Mouse (Mus musculus) ES-E14 (cell line): Measurements from ENCODE around the gene Fblim1. TPM values are rescaled to one million over a fixed set of nuclear protein-coding genes. Genes with fewer than 3 reads are reported as not detected.

Source experiments
- DNase-seq: peaks from one replicate; pipeline ENCODE4 v3.0.0-alpha.2; 2013; ENCODE audit warnings: low read depth, low spot score
- H3K27ac ChIP-seq: 2 replicates; pipeline ENCODE4 v1.5.1; 2012; ENCODE audit warnings: low read depth, mild to moderate bottlenecking, low read length, moderate library complexity, mixed read lengths; ENCODE audit not compliant: poor library complexity, insufficient read depth, severe bottlenecking
- H3K36me3 ChIP-seq: 2 replicates; pipeline ENCODE4 v1.6.1; 2012; ENCODE audit warnings: mild to moderate bottlenecking, low read length, moderate library complexity, mixed read lengths; ENCODE audit not compliant: control insufficient read depth, poor library complexity, insufficient read depth, severe bottlenecking
- H3K4me1 ChIP-seq, 2 experiments: fragments of 150-350 bp in 1 of 2; sonication (generic) in 1 of 2; 2 replicates each; pipeline ENCODE4 v1.6.1; 2012; ENCODE audit warnings: low read length in 2 of 2, mild to moderate bottlenecking in 1 of 2, mixed read lengths in 1 of 2; ENCODE audit not compliant: control insufficient read depth in 2 of 2, insufficient read depth in 2 of 2, poor library complexity in 1 of 2
- H3K4me3 ChIP-seq, 2 experiments: fragments of 150-350 bp in 1 of 2; sonication (generic) in 1 of 2; 2 replicates each; pipeline ENCODE4 v1.5.1; 2012; ENCODE audit warnings: low read length in 2 of 2, low read depth in 1 of 2, mild to moderate bottlenecking in 1 of 2, mixed read lengths in 1 of 2; ENCODE audit not compliant: insufficient read depth in 1 of 2, poor library complexity in 1 of 2, severe bottlenecking in 1 of 2
- H3K9ac ChIP-seq: 2 replicates; pipeline ENCODE4 v1.6.1; 2012; ENCODE audit warnings: low read depth, mild to moderate bottlenecking, low read length, mixed read lengths; ENCODE audit not compliant: poor library complexity, insufficient read depth, severe bottlenecking
- H3K9me3 ChIP-seq: fragments of 150-350 bp; sonication (generic); 2 replicates; pipeline ENCODE4 v1.6.1; 2012; ENCODE audit warnings: low read depth, mild to moderate bottlenecking, low read length; ENCODE audit not compliant: control insufficient read depth, insufficient read depth
- CHD2 ChIP-seq: IDR thresholded peaks from 2 replicates; pipeline ENCODE4 v1.6.1; 2014; ENCODE audit warnings: mild to moderate bottlenecking, low read depth, low read length, inconsistent platforms
- HCFC1 ChIP-seq: IDR thresholded peaks from 2 replicates; pipeline ENCODE4 v1.6.1; 2012; ENCODE audit warnings: low read length, inconsistent platforms, borderline replicate concordance; ENCODE audit not compliant: insufficient read depth
- MAFK ChIP-seq: IDR thresholded peaks from 2 replicates; pipeline ENCODE4 v1.6.1; 2014; ENCODE audit warnings: mild to moderate bottlenecking, low read depth, low read length, inconsistent platforms; ENCODE audit not compliant: insufficient read depth
- ZC3H11A ChIP-seq: IDR thresholded peaks from 2 replicates; pipeline ENCODE4 v1.6.1; 2012; ENCODE audit warnings: low read depth, mild to moderate bottlenecking, inconsistent platforms, low read length, borderline replicate concordance
- ZNF384 ChIP-seq: IDR thresholded peaks from 2 replicates; pipeline ENCODE4 v1.6.1; 2012; ENCODE audit warnings: low read depth, low read length, inconsistent platforms
- in situ Hi-C, 2 experiments: fragments of 600-800 bp; cut with MboI; formaldehyde crosslinking; loops; one replicate each; pipeline ENCODE4 v1.15.1; 2025; ENCODE audit warnings: low sequenced_read_pairs in 2 of 2, inconsistent platforms in 1 of 2; ENCODE audit not compliant: unreplicated experiment in 2 of 2
- total RNA-seq: library from RNA; depleted of rRNA; stranded (reverse); fragments of 300-350 nt; gene quantifications from 2 replicates; pipeline ENCODE4 v1.2.3, GENCODE M21; 2012

The Fblim1 gene
- total RNA-seq, 1 experiment, result 71.3 TPM

GRCm38 (mm10) chr4:141618565-141619243 is 12.8 kb upstream of the Fblim1 start, which contains the start of gene Tmem82:
TSS of gene Tmem82 (minus strand) at chr4:141618633.
- peak within 1 kb of the TSS; percentile 27; the same call in 1 of the 2 replicates for H3K27ac ChIP-seq

GRCm38 (mm10) chr4:141617863-141618564 is 12.1 kb upstream of the Fblim1 start:
- peak overlapping the region; percentile 27; the same call in 1 of the 2 replicates for H3K27ac ChIP-seq

More at GRCm38 (mm10) chr4:141618565-141619243, 12.8 kb upstream of the Fblim1 start, which contains the start of gene Tmem82:
- in situ Hi-C loops, result no loop called here
- TF ChIP-seq MAFK (no peak), HCFC1 (no peak), ZNF384 (peak; percentile 96), ZC3H11A (0 out of 2 replicates have a peak, but pooled peaks have one; percentile 7)
- peak within 1 kb of the TSS; percentile 64 to 72 for H3K4me3 ChIP-seq
- H3K9me3 ChIP-seq, result no peaks in the 10 kb centered on the region
- peaks cover 0 to 11% of the 10 kb centered on the region in 2 experiments; a peak in 2 of 4 replicates for H3K4me1 ChIP-seq
- DNase-seq, result no peak
- H3K9ac ChIP-seq, result peak within 1 kb of the TSS; percentile 76
- H3K36me3 ChIP-seq, result peaks cover 2% of the 10 kb centered on the region; the same call in 1 of the 2 replicates

GRCm38 (mm10) chr4:141617299-141617698 is 11.4 kb upstream of the Fblim1 start:
- Histone ChIP-seq H3K4me1 (peaks cover 0 to 9% of the 10 kb centered on the region in 2 experiments; a peak in 1 of 4 replicates), H3K9me3 (no peaks in the 10 kb centered on the region), H3K9ac (peak overlapping the region; percentile 76), H3K36me3 (peaks cover 2% of the 10 kb centered on the region; the same call in 1 of the 2 replicates), H3K4me3 (peak overlapping the region; percentile 64 to 72), H3K27ac (peak overlapping the region; percentile 27; the same call in 1 of the 2 replicates)
- in situ Hi-C loops, result no loop called here
- DNase-seq, result peak; percentile 72
- no peak for TF ChIP-seq MAFK
- TF ChIP-seq ZNF384, result no peak
- no peak for TF ChIP-seq CHD2
- TF ChIP-seq HCFC1, result peak; percentile 30; the same call in 1 of the 2 replicates

More at GRCm38 (mm10) chr4:141617863-141618564, 12.1 kb upstream of the Fblim1 start:
- no peaks in the 10 kb centered on the region for H3K9me3 ChIP-seq
- peak overlapping the region; percentile 64 to 72 for H3K4me3 ChIP-seq
- DNase-seq, result no peak
- in situ Hi-C loops, result no loop called here
- peak overlapping the region; percentile 76 for H3K9ac ChIP-seq
- TF ChIP-seq CHD2 (no peak), ZC3H11A (no peak), MAFK (no peak), HCFC1 (no peak), ZNF384 (no peak)
- H3K4me1 ChIP-seq, result peaks cover 0 to 9% of the 10 kb centered on the region in 2 experiments; a peak in 1 of 4 replicates
- peaks cover 2% of the 10 kb centered on the region; the same call in 1 of the 2 replicates for H3K36me3 ChIP-seq

- H3K9me3 ChIP-seq, result no peaks in the 10 kb centered on the region
- no peak for DNase-seq
- H3K4me3 ChIP-seq, result no peak overlapping the region
- TF ChIP-seq ZC3H11A (no peak), ZNF384 (no peak), MAFK (no peak), HCFC1 (no peak), CHD2 (no peak)
- in situ Hi-C loops, result no loop called here
- H3K36me3 ChIP-seq, result peaks cover 2% of the 10 kb centered on the region; the same call in 1 of the 2 replicates
- H3K9ac ChIP-seq, result no peak overlapping the region
- no peak overlapping the region for H3K27ac ChIP-seq
- peaks cover 0 to 9% of the 10 kb centered on the region in 2 experiments; a peak in 1 of 4 replicates for H3K4me1 ChIP-seq
Measured at GRCm38 (mm10) chr4:141616811-141617210, 10.9 kb upstream of the Fblim1 start.
